18 mouse cellular contexts compared by ENCODE assay signal in the genomic region with DNA sequence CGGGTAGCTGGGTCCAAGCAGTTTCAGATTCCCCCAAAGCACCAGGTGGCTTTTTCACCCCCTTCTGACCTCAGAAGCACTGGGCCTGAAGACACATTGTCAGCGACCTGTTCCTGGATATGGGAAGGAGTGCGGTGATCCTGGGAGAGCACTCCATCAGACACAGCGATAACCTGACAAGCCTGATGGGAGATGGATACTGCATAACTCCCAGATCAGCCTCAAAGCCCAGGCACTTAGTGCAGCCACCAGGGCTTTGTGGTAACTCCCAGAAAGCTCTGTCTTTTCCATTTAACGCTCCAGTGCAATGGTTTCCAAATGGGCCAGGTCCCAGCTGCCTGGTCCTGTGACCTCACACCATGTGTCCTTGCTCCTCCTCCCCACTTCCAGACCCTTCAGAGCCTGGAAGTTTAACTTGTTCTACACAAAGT.
DNase-seq lines count a peak whose midpoint lies in the region; ATAC-seq lines count a peak whose summit lies in the region.
"Had no signal": no experiment of that assay in that cellular context is flagged by ENCODE, and none has a peak within 500 bp of the region (broad histone marks: within the 10 kb centered on the region; RNA-seq: fewer than 3 reads in every experiment).

No protein-coding gene starts in this region.

- peaks cover 4% of the 10 kb centered on the region; the same call in 1 of the 2 replicates for H3K9me3 ChIP-seq in kidney, embryonic 14.5 days (ENCODE audit: control insufficient read depth, low read length)
- H3K9me3 ChIP-seq in neural tube, embryonic 15.5 days (replicated peaks) = no peaks in the 10 kb centered on the region
- H3K9me3 ChIP-seq in limb, embryonic 11.5 days (ENCODE audit: control insufficient read depth, low read length) = no peaks in the 10 kb centered on the region
- H3K9me3 ChIP-seq: intestine, embryonic 15.5 days; liver, embryonic 15.5 days had no signal

- no peaks in the 10 kb centered on the region for H3K36me3 ChIP-seq in kidney, embryonic 14.5 days (ENCODE audit: control insufficient read depth, insufficient read depth, low read length)
- no peaks in the 10 kb centered on the region for H3K36me3 ChIP-seq in neural tube, embryonic 15.5 days
- H3K36me3 ChIP-seq in limb, embryonic 11.5 days (ENCODE audit: control insufficient read depth, insufficient read depth, low read length) = no peaks in the 10 kb centered on the region
- H3K36me3 ChIP-seq: intestine, embryonic 15.5 days; liver, embryonic 15.5 days had no signal

- no peak overlapping the region for H3K4me2 ChIP-seq in kidney, embryonic 14.5 days (replicated peaks; ENCODE audit: low read depth, low read length)
- H3K4me2 ChIP-seq in neural tube, embryonic 15.5 days = no peak overlapping the region
- H3K4me2 ChIP-seq in limb, embryonic 11.5 days (ENCODE audit: low read depth, severe bottlenecking) = no peak overlapping the region
- H3K4me2 ChIP-seq: heart, embryonic 13.5 days; intestine, embryonic 15.5 days; liver, embryonic 15.5 days had no signal

- peak; percentile 91 for ATAC-seq in kidney, embryonic 14.5 days (ENCODE audit: low FRiP score, low TSS enrichment)
- ATAC-seq in neural tube, embryonic 15.5 days (ENCODE audit: low FRiP score) = no peak
- ATAC-seq in limb, embryonic 11.5 days (ENCODE audit: insufficient number of reproducible peaks, low FRiP score, low TSS enrichment, low read depth) = no peak
- ATAC-seq: intestine, embryonic 15.5 days had no signal

- no peak overlapping the region for H3K4me3 ChIP-seq in kidney, embryonic 14.5 days (ENCODE audit: low read length)
- H3K4me3 ChIP-seq in neural tube, embryonic 15.5 days (replicated peaks) = no peak overlapping the region
- H3K4me3 ChIP-seq in limb, embryonic 11.5 days (ENCODE audit: low read depth, low read length) = no peak overlapping the region
- H3K4me3 ChIP-seq: heart, embryonic 13.5 days; intestine, embryonic 15.5 days; liver, embryonic 15.5 days; megakaryocyte, embryonic 14.5 days had no signal

- peaks cover 22% of the 10 kb centered on the region; the same call in 1 of the 2 replicates for H3K4me1 ChIP-seq in kidney, embryonic 14.5 days (ENCODE audit: control insufficient read depth, insufficient read depth, low read length)
- H3K4me1 ChIP-seq in neural tube, embryonic 15.5 days = peaks cover 4% of the 10 kb centered on the region; the same call in 1 of the 2 replicates
- peaks cover 9% of the 10 kb centered on the region for H3K4me1 ChIP-seq in limb, embryonic 11.5 days (ENCODE audit: control insufficient read depth, insufficient read depth, low read length)
- H3K4me1 ChIP-seq: heart, embryonic 13.5 days; intestine, embryonic 15.5 days; liver, embryonic 15.5 days; megakaryocyte, embryonic 14.5 days had no signal

- H3K9ac ChIP-seq in kidney, embryonic 14.5 days (ENCODE audit: low read depth, low read length) = no peak overlapping the region
- no peak overlapping the region for H3K9ac ChIP-seq in neural tube, embryonic 15.5 days (replicated peaks)
- no peak overlapping the region for H3K9ac ChIP-seq in limb, embryonic 11.5 days (ENCODE audit: low read length)
- H3K9ac ChIP-seq: heart, embryonic 13.5 days; intestine, embryonic 15.5 days; liver, embryonic 15.5 days had no signal

- H3K27me3 ChIP-seq in kidney, embryonic 14.5 days (ENCODE audit: control insufficient read depth, insufficient read depth, low read length) = no peaks in the 10 kb centered on the region
- no peaks in the 10 kb centered on the region for H3K27me3 ChIP-seq in neural tube, embryonic 15.5 days (replicated peaks)
- H3K27me3 ChIP-seq in limb, embryonic 11.5 days (ENCODE audit: control insufficient read depth, insufficient read depth, low read length) = no peaks in the 10 kb centered on the region
- H3K27me3 ChIP-seq: heart, embryonic 13.5 days; intestine, embryonic 15.5 days; liver, embryonic 15.5 days; megakaryocyte, embryonic 14.5 days had no signal

- WGBS in kidney, embryonic 14.5 days = 6% methylated on average over 5 of the region's 5 CpGs
- WGBS in neural tube, embryonic 15.5 days = 16% methylated on average over 5 of the region's 5 CpGs
- 12% methylated on average over 5 of the region's 5 CpGs for WGBS in limb, embryonic 11.5 days

- H3K27ac ChIP-seq in kidney, embryonic 14.5 days (ENCODE audit: low read depth, low read length) = no peak overlapping the region; the same call in 1 of the 2 replicates
- no peak overlapping the region for H3K27ac ChIP-seq in neural tube, embryonic 15.5 days (replicated peaks)
- H3K27ac ChIP-seq in limb, embryonic 11.5 days (replicated peaks; ENCODE audit: low read depth, low read length) = no peak overlapping the region
- H3K27ac ChIP-seq: heart, embryonic 13.5 days; intestine, embryonic 15.5 days; liver, embryonic 15.5 days had no signal

- DNase-seq in kidney, adult 11 months = no peak
- DNase-seq in neural tube, embryonic 10.5 days (ENCODE audit: extremely low spot score, low spot score) = peak; percentile 49
- peak; percentile 46 for DNase-seq in limb, embryonic 11.5 days (ENCODE audit: low spot score)
- peak; percentile 40 for DNase-seq in retina, postnatal 1 day
- DNase-seq in thymus, postnatal 36 days = no peak
- DNase-seq in cerebellum, adult 9-11 months = no peak
- DNase-seq: adrenal gland, adult 8-10 months; cerebellum, adult 8-10 months; heart, postnatal 4 days; layer of hippocampus, adult 9-11 months; lung, postnatal 10 days; thymus, adult 2 months had no signal

Comparison
In these comparisons a context has a peak if more than half of its experiments do, and no peak if none do; other contexts are left out.
1. DNase-seq: peak in neural tube, embryonic 10.5 days (single experiment), limb, embryonic 11.5 days (single experiment) and retina, postnatal 1 day (single experiment); none in kidney, adult 11 months (single experiment), thymus, postnatal 36 days (0 of 2) and cerebellum, adult 9-11 months (single experiment).